Mouse (Mus musculus) hindbrain, embryonic 15.5 days (tissue): ENCODE results near the gene Dll4. TPM values are rescaled to one million over a fixed set of nuclear protein-coding genes. Genes with fewer than 3 reads are reported as not detected.

Experiments
- ATAC-seq: fragments of 200-750 bp; cut with Nextera tagmentation; 2 replicates; pipeline ENCODE4 v1.8.0; 2017; ENCODE audit warnings: low read depth, moderate number of reproducible peaks, moderate TSS enrichment; ENCODE audit not compliant: low FRiP score
- H3K27ac ChIP-seq: fragments of 300-500 bp; sonication (generic); replicated peaks from 2 replicates; pipeline ENCODE4 v1.5.1; 2015; ENCODE audit warnings: mild to moderate bottlenecking, inconsistent platforms
- H3K27me3 ChIP-seq: fragments of 300-500 bp; sonication (generic); 2 replicates; pipeline ENCODE4 v1.6.1; 2015; ENCODE audit warnings: control low read depth, inconsistent platforms
- H3K36me3 ChIP-seq: fragments of 300-500 bp; sonication (generic); 2 replicates; pipeline ENCODE4 v1.6.1; 2015; ENCODE audit warnings: control low read depth, inconsistent platforms
- H3K4me1 ChIP-seq: fragments of 300-500 bp; sonication (generic); replicated peaks from 2 replicates; pipeline ENCODE4 v1.6.1; 2015; ENCODE audit warnings: control low read depth, inconsistent platforms
- H3K4me2 ChIP-seq: fragments of 300-500 bp; sonication (generic); 2 replicates; pipeline ENCODE4 v1.6.1; 2015; ENCODE audit warnings: moderate library complexity, mild to moderate bottlenecking, inconsistent platforms
- H3K4me3 ChIP-seq: fragments of 300-500 bp; sonication (generic); 2 replicates; pipeline ENCODE4 v1.5.1; 2015; ENCODE audit warnings: mild to moderate bottlenecking, inconsistent platforms
- H3K9ac ChIP-seq: fragments of 300-500 bp; sonication (generic); 2 replicates; pipeline ENCODE4 v1.6.1; 2015; ENCODE audit warnings: inconsistent platforms
- H3K9me3 ChIP-seq: fragments of 300-500 bp; sonication (generic); 2 replicates; pipeline ENCODE4 v1.6.1; 2016; ENCODE audit warnings: control low read depth, inconsistent platforms
- WGBS: fragments of 180-500 bp; shearing (Covaris S2); methylation state at CpG from one replicate; pipeline ENCODE4 v1.1.7; 2015; 5-methylcytosine and 5-hydroxymethylcytosine counted together
- polyA plus RNA-seq: library from polyadenylated mRNA; unstranded; fragments of >200 nt; fragmentation: Nextera tagmentation; extraction: Ambion mirVana; gene quantifications from 2 replicates; pipeline ENCODE4 v1.2.1, GENCODE M21; 2015

Dll4 gene
- polyA plus RNA-seq, 1 experiment from 2014 or later: 5.1 TPM

DNA sequence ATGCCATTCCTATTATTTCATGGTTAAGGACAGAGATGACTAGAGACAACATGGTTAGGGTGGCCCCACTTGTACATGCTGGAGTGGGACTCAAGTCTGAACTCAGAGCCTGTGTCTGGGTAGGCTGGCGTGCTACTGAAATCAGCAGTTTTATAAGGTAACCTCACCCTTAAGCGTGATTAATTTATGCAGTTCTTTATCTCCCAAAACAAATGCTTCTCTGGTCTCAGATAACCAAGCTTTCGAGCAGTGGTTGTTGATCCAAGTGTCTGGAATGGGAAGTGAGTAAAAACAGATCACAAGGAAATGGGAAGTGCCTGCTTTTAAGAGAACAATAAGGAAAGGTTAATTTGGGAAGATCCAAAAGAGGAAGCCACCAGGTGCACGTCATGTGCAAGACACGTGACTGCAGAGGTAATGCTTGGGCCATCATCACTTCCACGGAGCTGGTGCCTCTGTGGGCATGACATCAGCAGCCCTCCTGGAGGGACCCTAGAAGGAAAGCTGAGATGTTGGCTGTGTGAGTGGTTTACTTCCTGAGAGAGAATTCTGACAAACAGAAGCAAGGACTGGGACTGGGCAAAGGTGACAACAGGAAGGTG lies 19.1 kb downstream of the Dll4 start:
- Histone ChIP-seq H3K27ac (no peak overlapping the region), H3K36me3 (no peaks in the 10 kb centered on the region), H3K4me3 (no peak overlapping the region), H3K9me3 (no peaks in the 10 kb centered on the region), H3K4me2 (no peak overlapping the region), H3K4me1 (no peaks in the 10 kb centered on the region), H3K9ac (no peak overlapping the region), H3K27me3 (no peaks in the 10 kb centered on the region)
- 63% methylated on average over 6 of the region's 6 CpGs for WGBS
- ATAC-seq: no peak

DNA sequence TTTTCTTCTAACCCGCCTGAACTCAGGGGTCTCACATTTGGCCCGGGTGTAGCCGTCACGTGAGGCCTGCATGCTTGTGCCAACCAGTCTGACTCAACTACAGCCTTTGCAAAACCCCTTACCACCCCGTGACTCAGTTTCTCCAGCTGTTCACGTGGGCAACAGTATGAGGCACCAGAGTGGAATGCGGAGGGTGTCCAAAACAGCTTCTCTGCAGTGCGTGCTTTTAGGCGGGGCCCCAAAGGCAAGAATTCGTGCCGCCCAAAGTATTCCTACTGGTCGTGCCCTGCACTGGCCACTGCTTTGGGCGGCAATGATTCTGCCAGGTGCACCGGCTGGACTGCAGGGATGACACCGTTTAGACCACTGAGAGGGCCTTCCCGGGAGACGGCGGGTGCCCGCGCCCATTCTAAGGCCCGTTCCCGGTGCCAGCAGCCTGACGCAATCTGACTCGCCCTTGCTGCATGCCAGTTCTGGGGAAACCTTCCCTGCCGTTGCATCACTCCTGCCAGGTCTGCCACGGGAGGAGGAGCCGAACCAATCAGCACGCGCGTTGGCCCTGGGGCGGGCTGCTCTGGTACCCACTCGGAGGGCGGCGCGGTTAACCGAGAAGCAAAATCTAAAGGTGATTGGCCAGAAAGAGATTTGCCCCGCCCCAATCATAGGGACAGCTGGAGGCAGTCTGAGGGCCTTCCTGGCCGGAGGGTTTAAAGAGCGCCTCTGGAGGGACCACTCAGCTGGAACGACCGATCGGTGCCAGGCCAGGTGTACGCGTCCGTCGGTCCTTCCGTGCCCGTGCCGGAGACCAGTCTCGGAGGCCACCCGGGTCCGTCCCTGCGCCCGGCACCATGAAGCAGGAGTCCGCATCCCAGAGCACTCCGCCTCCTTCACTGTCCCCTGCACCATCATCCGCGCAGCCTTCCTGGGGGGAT lies 25.2 kb downstream of the Dll4 start, which contains the start of gene Chac1:
Chac1 (plus strand) TSS at position 675 of the 932 bp plus-strand sequence.
- Histone ChIP-seq H3K4me2 (peak within 1 kb of the TSS; percentile 95), H3K4me3 (peak within 1 kb of the TSS; percentile 68), H3K27ac (peak within 1 kb of the TSS; percentile 66), H3K27me3 (peaks cover 3% of the 10 kb centered on the region; the same call in 1 of the 2 replicates), H3K4me1 (peaks cover 13% of the 10 kb centered on the region), H3K9me3 (no peaks in the 10 kb centered on the region), H3K36me3 (peaks cover 18% of the 10 kb centered on the region; the same call in 1 of the 2 replicates), H3K9ac (peak within 1 kb of the TSS; percentile 60)
- 5% methylated on average over 58 of the region's 58 CpGs for WGBS
- ATAC-seq: peak; percentile 98

DNA sequence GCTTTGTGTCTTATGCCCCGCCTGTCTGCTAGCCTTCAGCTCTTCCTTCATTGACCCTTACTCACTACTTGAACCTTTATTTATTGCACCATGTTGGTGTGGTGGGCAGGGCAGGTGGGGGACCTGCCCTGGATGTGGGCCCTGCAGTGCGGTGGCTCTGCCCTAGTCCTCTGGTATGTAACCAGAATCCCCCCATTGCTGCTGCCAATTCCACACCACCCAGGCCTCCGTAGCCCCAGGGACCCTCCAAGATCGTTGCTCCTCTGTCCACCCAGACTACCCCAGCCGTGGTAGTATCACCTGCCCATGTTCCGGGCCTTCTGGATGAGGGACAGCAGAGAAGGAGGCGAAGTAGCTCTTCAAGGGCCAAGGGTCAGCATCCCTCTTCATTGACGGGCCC lies 28.1 kb downstream of the Dll4 start:
- no peak overlapping the region for H3K27ac ChIP-seq
- H3K4me2 ChIP-seq: no peak overlapping the region
- peaks cover 13% of the 10 kb centered on the region for H3K4me1 ChIP-seq
- peaks cover 3% of the 10 kb centered on the region; the same call in 1 of the 2 replicates for H3K27me3 ChIP-seq
- H3K9ac ChIP-seq: no peak overlapping the region
- ATAC-seq: no peak
- WGBS: 84% methylated on average over 8 of the region's 8 CpGs
- H3K36me3 ChIP-seq: peaks cover 18% of the 10 kb centered on the region; the same call in 1 of the 2 replicates
- no peaks in the 10 kb centered on the region for H3K9me3 ChIP-seq
- no peak overlapping the region for H3K4me3 ChIP-seq

DNA sequence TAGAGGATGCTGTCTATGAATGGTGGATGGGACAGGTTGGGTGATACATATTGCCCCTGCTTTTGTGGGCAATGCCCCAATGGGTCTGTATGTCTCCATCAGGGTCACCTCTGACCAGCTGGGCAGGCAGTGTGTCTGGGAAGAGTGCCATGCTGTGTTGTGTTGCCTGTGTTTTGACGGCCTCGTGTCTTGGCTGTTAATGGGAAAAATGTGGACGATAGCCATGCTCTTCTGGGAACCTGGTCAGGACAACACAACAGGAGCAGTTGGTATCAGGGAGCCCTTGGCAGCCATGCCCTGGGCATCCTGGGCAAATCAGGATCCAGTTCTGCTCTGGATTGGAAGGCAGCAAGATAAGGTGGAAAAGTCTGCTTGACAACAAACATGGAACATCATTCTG lies 29.5 kb downstream of the Dll4 start:
- H3K4me3 ChIP-seq: no peak overlapping the region
- H3K36me3 ChIP-seq: peaks cover 18% of the 10 kb centered on the region; the same call in 1 of the 2 replicates
- H3K4me2 ChIP-seq: no peak overlapping the region
- ATAC-seq: no peak
- WGBS: 77% methylated on average over 3 of the region's 3 CpGs
- no peak overlapping the region for H3K27ac ChIP-seq
- H3K27me3 ChIP-seq: peaks cover 1% of the 10 kb centered on the region; the same call in 1 of the 2 replicates
- no peaks in the 10 kb centered on the region for H3K9me3 ChIP-seq
- no peak overlapping the region for H3K9ac ChIP-seq
- peaks cover 13% of the 10 kb centered on the region for H3K4me1 ChIP-seq

DNA sequence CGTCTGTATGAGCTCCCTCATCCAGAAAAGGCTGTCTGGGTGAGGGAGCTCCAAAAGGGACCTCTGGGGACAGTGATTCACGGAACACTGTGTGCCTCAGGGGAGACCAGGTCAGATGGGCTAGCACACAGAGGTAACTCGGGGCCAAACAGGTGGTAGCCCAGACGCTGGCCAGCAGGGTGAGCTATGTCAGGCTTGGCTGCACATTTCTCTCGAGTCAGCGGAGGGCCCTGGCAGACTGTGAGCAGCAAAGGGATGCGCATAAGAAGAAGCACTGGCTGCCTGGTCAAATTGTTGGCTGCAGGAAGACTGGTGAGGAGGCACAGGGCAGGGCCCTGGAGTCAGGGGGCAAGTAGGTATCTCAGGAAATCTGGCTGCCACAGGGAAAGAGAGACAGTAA lies 30.1 kb downstream of the Dll4 start:
- no peak for ATAC-seq
- no peak overlapping the region for H3K9ac ChIP-seq
- H3K27me3 ChIP-seq: no peaks in the 10 kb centered on the region
- H3K27ac ChIP-seq: 0 out of 2 replicates have a peak overlapping the region, but pooled peaks have one; percentile 27
- H3K4me2 ChIP-seq: no peak overlapping the region
- 24% methylated on average over 7 of the region's 7 CpGs for WGBS
- H3K36me3 ChIP-seq: peaks cover 18% of the 10 kb centered on the region; the same call in 1 of the 2 replicates
- H3K9me3 ChIP-seq: no peaks in the 10 kb centered on the region
- H3K4me1 ChIP-seq: peaks cover 8% of the 10 kb centered on the region; the same call in 1 of the 2 replicates
- no peak overlapping the region for H3K4me3 ChIP-seq

DNA sequence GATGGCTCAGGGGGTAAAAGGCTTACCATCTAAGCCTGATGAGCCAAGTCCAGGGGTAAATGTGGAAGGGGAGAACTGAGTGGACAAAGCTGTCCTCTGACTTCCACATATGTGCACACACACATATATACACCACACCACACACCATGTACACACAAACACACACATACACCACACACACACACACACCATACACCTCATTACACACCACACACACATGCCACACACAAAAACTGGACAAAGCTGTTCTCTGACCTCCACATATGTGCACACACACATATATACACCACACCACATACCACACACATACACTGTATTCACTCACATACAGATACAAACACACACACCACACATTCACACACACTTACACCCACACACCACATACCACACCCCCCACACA lies 30.7 kb downstream of the Dll4 start:
- no peaks in the 10 kb centered on the region for H3K9me3 ChIP-seq
- no peak overlapping the region for H3K9ac ChIP-seq
- no peaks in the 10 kb centered on the region for H3K27me3 ChIP-seq
- peaks cover 18% of the 10 kb centered on the region; the same call in 1 of the 2 replicates for H3K36me3 ChIP-seq
- H3K4me2 ChIP-seq: no peak overlapping the region
- H3K27ac ChIP-seq: no peak overlapping the region
- H3K4me1 ChIP-seq: peaks cover 5% of the 10 kb centered on the region; the same call in 1 of the 2 replicates
- ATAC-seq: no peak
- no peak overlapping the region for H3K4me3 ChIP-seq

DNA sequence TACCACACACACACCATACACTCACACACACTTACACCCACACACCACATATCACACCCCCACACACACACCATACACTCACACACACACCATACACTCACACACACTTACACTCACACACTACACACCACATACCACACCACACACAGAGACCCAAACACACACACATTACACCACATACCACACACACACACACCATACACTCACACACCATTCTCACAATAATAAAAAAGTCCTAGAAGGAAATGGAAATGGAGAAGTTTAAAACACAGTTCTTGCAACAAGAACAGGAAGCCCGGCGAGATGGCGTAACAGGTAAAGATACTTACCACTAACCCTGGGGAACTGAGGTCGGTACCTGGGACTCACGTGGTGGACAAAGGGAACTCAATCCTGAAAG lies 31.2 kb downstream of the Dll4 start:
- H3K27me3 ChIP-seq: no peaks in the 10 kb centered on the region
- H3K36me3 ChIP-seq: peaks cover 18% of the 10 kb centered on the region; the same call in 1 of the 2 replicates
- no peak overlapping the region for H3K27ac ChIP-seq
- peaks cover under 1% of the 10 kb centered on the region; the same call in 1 of the 2 replicates for H3K4me1 ChIP-seq
- H3K9ac ChIP-seq: no peak overlapping the region
- WGBS: 93% methylated on average over 5 of the region's 5 CpGs
- H3K4me3 ChIP-seq: no peak overlapping the region
- 0 out of 2 replicates have a peak, but pooled peaks cover 5% of the 10 kb centered on the region for H3K9me3 ChIP-seq
- no peak for ATAC-seq
- no peak overlapping the region for H3K4me2 ChIP-seq

DNA sequence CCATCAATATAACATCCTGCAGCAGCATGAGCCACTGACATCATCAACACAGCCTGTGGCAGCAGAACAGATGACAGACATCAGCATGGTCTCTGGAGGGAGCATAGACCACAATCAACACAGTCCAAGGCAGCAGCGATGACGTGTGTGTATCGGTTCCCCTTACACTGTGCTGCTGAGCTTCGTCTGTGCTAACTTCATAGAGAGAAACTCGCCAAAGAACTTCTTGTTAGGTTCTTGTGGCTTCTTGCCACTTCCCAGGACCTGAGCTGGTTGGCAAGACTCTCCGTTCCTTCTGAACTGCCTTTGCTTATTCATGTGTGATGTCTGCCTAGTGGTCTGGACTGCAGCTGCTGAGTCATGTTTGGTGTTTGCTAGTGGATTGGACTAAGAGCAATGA lies 32.7 kb downstream of the Dll4 start:
- no peaks in the 10 kb centered on the region for H3K27me3 ChIP-seq

DNA sequence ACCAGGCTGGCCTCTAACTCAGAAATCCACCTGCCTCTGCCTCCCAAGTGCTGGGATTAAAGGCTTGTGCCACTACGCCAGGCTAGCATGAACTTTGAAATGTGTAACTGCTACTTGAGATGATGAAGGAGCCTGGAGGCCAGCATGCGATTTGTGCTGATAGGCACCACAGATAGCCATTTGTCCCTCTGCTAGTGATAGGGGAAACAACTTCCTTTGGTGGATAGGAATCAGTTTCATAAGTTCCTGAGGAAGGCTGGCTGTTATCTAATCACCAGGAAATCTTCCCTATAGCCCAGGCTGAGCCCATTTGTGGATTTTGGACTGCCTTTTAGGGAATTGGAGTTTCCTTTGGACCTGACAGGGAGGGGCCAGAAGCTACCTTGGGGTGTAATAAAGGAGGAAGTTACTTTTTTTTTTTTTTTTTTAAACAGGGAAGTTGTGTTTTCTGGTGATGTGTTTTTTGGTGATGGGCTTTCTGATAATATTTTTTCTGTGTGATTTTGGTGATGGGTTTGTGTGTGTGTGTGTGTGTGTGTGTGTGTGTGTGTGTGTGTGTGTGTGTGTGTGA lies 34.2 kb downstream of the Dll4 start:
- Histone ChIP-seq H3K4me1 (no peaks in the 10 kb centered on the region), H3K36me3 (no peaks in the 10 kb centered on the region), H3K4me2 (no peak overlapping the region), H3K4me3 (no peak overlapping the region), H3K27ac (no peak overlapping the region), H3K9me3 (0 out of 2 replicates have a peak, but pooled peaks cover 7% of the 10 kb centered on the region), H3K27me3 (no peaks in the 10 kb centered on the region), H3K9ac (no peak overlapping the region)
- no peak for ATAC-seq
- 96% methylated on average over 2 of the region's 2 CpGs for WGBS

More for the DNA sequence above, 32.7 kb downstream of the Dll4 start:
- Histone ChIP-seq H3K4me2 (no peak overlapping the region), H3K27ac (no peak overlapping the region), H3K4me3 (no peak overlapping the region), H3K9me3 (0 out of 2 replicates have a peak, but pooled peaks cover 7% of the 10 kb centered on the region), H3K9ac (no peak overlapping the region), H3K36me3 (peaks cover 13% of the 10 kb centered on the region; the same call in 1 of the 2 replicates), H3K4me1 (no peaks in the 10 kb centered on the region)
- ATAC-seq: no peak
- 85% methylated on average over 6 of the region's 6 CpGs for WGBS

DNA sequence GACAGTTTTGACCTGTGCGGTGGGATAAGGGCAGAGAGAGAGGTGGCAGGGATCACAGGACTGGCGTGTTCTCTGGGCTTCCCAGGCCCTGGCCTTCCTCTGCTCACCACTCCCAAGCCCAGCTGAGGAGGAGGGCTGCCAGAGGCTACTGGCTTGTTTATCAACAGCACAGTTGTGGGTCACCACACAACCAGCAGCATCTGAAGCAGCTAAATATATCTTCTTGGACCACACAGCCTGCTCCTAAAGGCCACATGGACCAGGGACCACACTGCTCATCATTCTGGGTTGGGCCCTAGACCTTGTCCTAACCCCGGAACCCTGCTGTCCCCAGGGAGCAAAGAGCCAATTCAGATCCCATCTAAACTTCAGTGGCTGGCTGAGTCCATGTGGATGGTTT lies 39.4 kb downstream of the Dll4 start:
- H3K36me3 ChIP-seq: peaks cover 4% of the 10 kb centered on the region; the same call in 1 of the 2 replicates
- no peak overlapping the region for H3K9ac ChIP-seq
- H3K27me3 ChIP-seq: no peaks in the 10 kb centered on the region
- no peaks in the 10 kb centered on the region for H3K4me1 ChIP-seq
- H3K4me3 ChIP-seq: no peak overlapping the region
- WGBS: 86% methylated on average over 3 of the region's 3 CpGs
- ATAC-seq: no peak
- H3K4me2 ChIP-seq: no peak overlapping the region
- H3K27ac ChIP-seq: no peak overlapping the region
- 0 out of 2 replicates have a peak, but pooled peaks cover 7% of the 10 kb centered on the region for H3K9me3 ChIP-seq

DNA sequence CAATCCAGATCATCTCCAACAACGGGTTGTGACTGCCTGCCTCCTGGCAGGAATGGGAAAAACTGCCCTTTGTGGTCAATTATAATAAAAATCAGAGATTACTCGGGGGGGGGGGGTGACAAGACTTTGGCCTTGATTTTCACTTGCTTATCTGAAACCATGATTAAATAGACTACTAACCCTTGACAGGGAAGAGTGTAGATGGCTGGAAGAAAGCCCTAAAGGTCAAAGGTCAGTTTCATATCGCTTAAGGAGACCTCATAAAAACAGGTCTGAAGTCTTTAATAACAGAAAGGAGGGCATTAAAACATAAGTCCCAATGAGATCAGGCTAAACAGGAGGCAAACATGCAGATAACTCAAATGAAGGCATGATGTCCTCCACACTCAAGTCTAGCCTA lies 41.8 kb downstream of the Dll4 start:
- no peaks in the 10 kb centered on the region for H3K9me3 ChIP-seq
- H3K27me3 ChIP-seq: no peaks in the 10 kb centered on the region
- ATAC-seq: no peak
- no peak overlapping the region for H3K27ac ChIP-seq
- H3K9ac ChIP-seq: no peak overlapping the region
- H3K4me1 ChIP-seq: no peaks in the 10 kb centered on the region
- H3K36me3 ChIP-seq: peaks cover 20% of the 10 kb centered on the region
- H3K4me3 ChIP-seq: no peak overlapping the region
- 83% methylated on average over 3 of the region's 3 CpGs for WGBS
- no peak overlapping the region for H3K4me2 ChIP-seq
